Mouse (Mus musculus): Measurements from ENCODE around the gene Col4a1. TPM values are rescaled to one million over a fixed set of nuclear protein-coding genes. Genes with fewer than 3 reads are reported as not detected.

Col4a1 gene
- polyA plus RNA-seq, 2 experiments from 2014 or later, result 0.22 TPM; not detected in 1

GRCm38 (mm10) chr8:11225577-11226434, 86.8 kb downstream of the Col4a1 start:
- no peak for ATAC-seq

- ATAC-seq, result no peak
Observed at GRCm38 (mm10) chr8:11224178-11224577, 88.4 kb downstream of the Col4a1 start.

GRCm38 (mm10) chr8:11221353-11221752, 91.3 kb downstream of the Col4a1 start:
- ATAC-seq, result no peak

GRCm38 (mm10) chr8:11219282-11219681, 93.3 kb downstream of the Col4a1 start:
- ATAC-seq, result no peak

GRCm38 (mm10) chr8:11215231-11215630, 97.4 kb downstream of the Col4a1 start:
- peak; percentile 49 for ATAC-seq

- ATAC-seq, result no peak
Observed at GRCm38 (mm10) chr8:11206509-11206908, 106.1 kb downstream of the Col4a1 start.

- no peak for ATAC-seq
Observed at GRCm38 (mm10) chr8:11205532-11205931, 107.1 kb downstream of the Col4a1 start.

- no peak for ATAC-seq
Observed at GRCm38 (mm10) chr8:11203260-11204110, 109.1 kb downstream of the Col4a1 start.

- ATAC-seq, result no peak
Observed at GRCm38 (mm10) chr8:11198650-11199049, 114.0 kb downstream of the Col4a1 start.

- no peak for ATAC-seq
Observed at GRCm38 (mm10) chr8:11197988-11198387, 114.6 kb downstream of the Col4a1 start.

GRCm38 (mm10) chr8:11197261-11197660, 115.4 kb downstream of the Col4a1 start:
- no peak for ATAC-seq

- no peak for ATAC-seq
Observed at GRCm38 (mm10) chr8:11192719-11193324, 119.8 kb downstream of the Col4a1 start.

GRCm38 (mm10) chr8:11187581-11188271, 124.9 kb downstream of the Col4a1 start:
- no peak for ATAC-seq

GRCm38 (mm10) chr8:11186456-11186855, 126.2 kb downstream of the Col4a1 start:
- ATAC-seq, result no peak

GRCm38 (mm10) chr8:11185672-11186071, 127.0 kb downstream of the Col4a1 start:
- no peak for ATAC-seq

- no peak for ATAC-seq
Observed at GRCm38 (mm10) chr8:11183611-11184031, 129.0 kb downstream of the Col4a1 start.

GRCm38 (mm10) chr8:11182606-11183005, 130.0 kb downstream of the Col4a1 start:
- ATAC-seq, result no peak

GRCm38 (mm10) chr8:11182148-11182484, 130.5 kb downstream of the Col4a1 start:
- no peak for ATAC-seq

- no peak for ATAC-seq
Observed at GRCm38 (mm10) chr8:11181420-11182147, 131.0 kb downstream of the Col4a1 start.

- no peak for ATAC-seq
Observed at GRCm38 (mm10) chr8:11179869-11180268, 132.8 kb downstream of the Col4a1 start.

- no peak for ATAC-seq
Observed at GRCm38 (mm10) chr8:11176393-11176792, 136.2 kb downstream of the Col4a1 start.
